Comparison of ENCODE assay signal across 8 mouse cellular contexts in the genomic region with DNA sequence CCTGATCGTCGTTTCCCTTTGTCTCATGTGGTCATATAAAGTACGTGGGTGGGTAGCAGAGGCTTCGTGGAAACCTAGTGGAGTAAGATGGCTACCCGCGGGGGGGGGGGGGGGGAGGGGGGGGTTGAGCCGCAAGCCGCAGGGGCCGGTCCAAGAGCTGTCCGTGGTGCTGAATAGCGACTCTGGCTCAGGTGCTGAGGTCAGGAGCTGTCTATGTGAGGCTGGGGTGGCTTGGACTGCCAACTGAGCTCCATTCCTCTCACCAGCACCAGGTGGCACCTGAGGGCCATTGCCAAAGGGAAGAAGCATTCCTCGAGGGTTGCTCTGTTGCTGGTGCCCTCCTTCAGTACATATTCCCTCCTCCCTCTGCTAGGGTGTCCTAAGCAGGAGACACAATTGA. TPM values are rescaled to one million over a fixed set of nuclear protein-coding genes. Genes with fewer than 3 reads are reported as not detected.
A peak's percentile ranks its signal among the peaks of the same experiment; 100 is the strongest.
DNase-seq lines count a peak whose midpoint lies in the region; ATAC-seq and TF ChIP-seq lines count a peak whose summit lies in the region.

No protein-coding gene starts in this region.

- no peaks in the 10 kb centered on the region for H3K27me3 ChIP-seq in heart, adult 2 months (ENCODE audit: control insufficient read depth, insufficient read depth, low read length)
- H3K27me3 ChIP-seq in heart, embryonic 11.5 days (ENCODE audit: control insufficient read depth, insufficient read depth, low read length): no peaks in the 10 kb centered on the region
- H3K27me3 ChIP-seq in forebrain, postnatal 0 days (ENCODE audit: insufficient read depth, low read length): no peaks in the 10 kb centered on the region

- peak; percentile 18 to 34 for DNase-seq in heart, adult 2 months
- peak; percentile 52 for DNase-seq in Muller cell, postnatal 12 days (ENCODE audit: inconsistent ontology term)
- peak; percentile 53 for DNase-seq in embryo, embryonic 9.5 days (ENCODE audit: extremely low spot score)
- peak; percentile 54 for DNase-seq in kidney, adult 9 months
- DNase-seq in lung, postnatal 10 days: peak; percentile 71
- DNase-seq in yolk sac, embryonic 10.5 days (ENCODE audit: low spot score): peak; percentile 47
- DNase-seq in forebrain, postnatal 0 days: no peak

- H3K4me2 ChIP-seq in heart, embryonic 11.5 days: no peak overlapping the region
- H3K4me2 ChIP-seq in forebrain, postnatal 0 days (ENCODE audit: low read depth): no peak overlapping the region

- ATAC-seq in heart, embryonic 11.5 days (replicated peaks; ENCODE audit: insufficient number of reproducible peaks, low FRiP score, low TSS enrichment): no peak
- no peak for ATAC-seq in forebrain, postnatal 0 days

- no peak overlapping the region for H3K27ac ChIP-seq in heart, adult 2 months
- H3K27ac ChIP-seq in heart, embryonic 11.5 days (ENCODE audit: low read depth, low read length): no peak overlapping the region
- no peak overlapping the region for H3K27ac ChIP-seq in forebrain, postnatal 0 days (ENCODE audit: low read depth, low read length)

- no peak for TF ChIP-seq CTCF in heart, adult 2 months (IDR thresholded peaks at IDR 0.05)
- no peak for TF ChIP-seq CTCF in forebrain, postnatal 0 days (IDR thresholded peaks at IDR 0.05; ENCODE audit: low read depth)

- no peaks in the 10 kb centered on the region for H3K4me1 ChIP-seq in heart, adult 2 months (ENCODE audit: control insufficient read depth, insufficient read depth, low read length)
- H3K4me1 ChIP-seq in heart, embryonic 11.5 days (ENCODE audit: control insufficient read depth, insufficient read depth, low read length): no peaks in the 10 kb centered on the region; the same call in 1 of the 2 replicates
- no peaks in the 10 kb centered on the region for H3K4me1 ChIP-seq in forebrain, postnatal 0 days (ENCODE audit: insufficient read depth)

- H3K4me3 ChIP-seq in heart, adult 2 months: no peak overlapping the region
- H3K4me3 ChIP-seq in heart, embryonic 11.5 days (ENCODE audit: low read depth, low read length): no peak overlapping the region
- no peak overlapping the region for H3K4me3 ChIP-seq in forebrain, postnatal 0 days (ENCODE audit: low read depth, low read length)

- no peak overlapping the region for H3K9ac ChIP-seq in heart, adult 2 months (ENCODE audit: low read depth, low read length)
- no peak overlapping the region for H3K9ac ChIP-seq in heart, embryonic 11.5 days (ENCODE audit: low read depth, low read length)
- no peak overlapping the region for H3K9ac ChIP-seq in forebrain, postnatal 0 days

- no peak for TF ChIP-seq EP300 in heart, adult 2 months (IDR thresholded peaks at IDR 0.05; ENCODE audit: insufficient read depth, low read depth, low read length)

- H3K9me3 ChIP-seq in heart, embryonic 11.5 days (replicated peaks; ENCODE audit: control insufficient read depth, low read length): no peaks in the 10 kb centered on the region
- H3K9me3 ChIP-seq in forebrain, postnatal 0 days (ENCODE audit: low read length): no peaks in the 10 kb centered on the region

- intact Hi-C loops in heart, adult 2 months (cut with DNase I): no loop called here

- TF ChIP-seq POLR2A in heart, adult 2 months (IDR thresholded peaks at IDR 0.05; ENCODE audit: insufficient read depth, low read depth, low read length): no peak

- WGBS in heart, adult 2 months: 4% methylated on average over 12 of the region's 12 CpGs
- 8% methylated on average over 12 of the region's 12 CpGs for WGBS in heart, embryonic 11.5 days (ENCODE audit: insufficient replicate concordance)
- WGBS in forebrain, postnatal 0 days: 10% methylated on average over 10 of the region's 12 CpGs

- no peaks in the 10 kb centered on the region for H3K36me3 ChIP-seq in heart, adult 2 months (ENCODE audit: control insufficient read depth, insufficient read depth, low read length)
- no peaks in the 10 kb centered on the region for H3K36me3 ChIP-seq in heart, embryonic 11.5 days (ENCODE audit: control insufficient read depth, insufficient read depth, low read length)
- H3K36me3 ChIP-seq in forebrain, postnatal 0 days (ENCODE audit: insufficient read depth): no peaks in the 10 kb centered on the region

- H3K79me2 ChIP-seq in heart, adult 2 months (replicated peaks; ENCODE audit: control insufficient read depth, insufficient read depth, low read length): no peaks in the 10 kb centered on the region

RNA-seq across cellular contexts. Expression of a gene that starts 31.0 kb away (rescaled TPM):
- total RNA-seq in heart, adult 2 months (2021): 100 to 1,000 TPM; 351 to 359 TPM
- 206 and 250 TPM in 2 replicates for polyA plus RNA-seq in heart, adult 2 months (2012; rRNA removed)
- polyA plus RNA-seq in heart, embryonic 11.5 days (2014; fragmentation: Nextera tagmentation; extraction: Ambion mirVana): 270 and 303 TPM in 2 replicates
- total RNA-seq in forebrain, postnatal 0 days (2014; rRNA removed): 201 and 235 TPM in 2 replicates
- polyA plus RNA-seq in forebrain, postnatal 0 days (2015; fragmentation: Nextera tagmentation; extraction: Ambion mirVana): 253 and 276 TPM in 2 replicates

RNA-seq across cellular contexts. Expression of a gene that starts 44.7 kb away (rescaled TPM):
- 10 to 100 TPM; 17.0 to 21.2 TPM for total RNA-seq in heart, adult 2 months (2021)
- polyA plus RNA-seq in heart, adult 2 months (2012; rRNA removed): 11.9 and 21.5 TPM in 2 replicates
- 25.8 and 26.3 TPM in 2 replicates for polyA plus RNA-seq in heart, embryonic 11.5 days (2014; fragmentation: Nextera tagmentation; extraction: Ambion mirVana)
- 25.3 and 57.6 TPM in 2 replicates for total RNA-seq in forebrain, postnatal 0 days (2014; rRNA removed)
- 28.1 and 33.7 TPM in 2 replicates for polyA plus RNA-seq in forebrain, postnatal 0 days (2015; fragmentation: Nextera tagmentation; extraction: Ambion mirVana)

RNA-seq across cellular contexts. Expression of a gene that starts 57.1 kb away (rescaled TPM):
- total RNA-seq in heart, adult 2 months (2021): 1 to 10 TPM; 1.9 to 3.0 TPM
- polyA plus RNA-seq in heart, adult 2 months (2012; rRNA removed): 0.57 and 2.0 TPM in 2 replicates
- polyA plus RNA-seq in heart, embryonic 11.5 days (2014; fragmentation: Nextera tagmentation; extraction: Ambion mirVana): 0.24 and 1.1 TPM in 2 replicates
- not detected in 2 replicates for total RNA-seq in forebrain, postnatal 0 days (2014; rRNA removed)
- not detected in 2 replicates for polyA plus RNA-seq in forebrain, postnatal 0 days (2015; fragmentation: Nextera tagmentation; extraction: Ambion mirVana)
